Mouse (Mus musculus) CH12.LX (cell line): ENCODE measurements at regions not wholly inside any gene's neighbourhood (a gene's known extent, or its start where the extent isn't known, plus 50 kb on each side); places are given as distances from the start of the nearest gene placed in this dataset.

Source experiments
- DNase-seq: peaks from one replicate; pipeline ENCODE4 v3.0.0-alpha.2; 2013; ENCODE audit errors: extremely low read depth
- H3K27ac ChIP-seq: 2 replicates; pipeline ENCODE4 v1.5.1; 2012; ENCODE audit warnings: low read depth, mild to moderate bottlenecking, control low read depth, moderate library complexity; ENCODE audit not compliant: insufficient read depth
- H3K27me3 ChIP-seq: replicated peaks from 2 replicates; pipeline ENCODE3; 2012; ENCODE audit warnings: inconsistent platforms
- H3K36me3 ChIP-seq, 2 experiments: replicated peaks in 1 of 2; 2 replicates each; pipeline versions ENCODE3 to v1.6.1; 2012; ENCODE audit warnings: inconsistent platforms in 1 of 2, low read length in 1 of 2, mild to moderate bottlenecking in 1 of 2, mixed read lengths in 1 of 2, moderate library complexity in 1 of 2; ENCODE audit not compliant: control insufficient read depth in 1 of 2, insufficient read depth in 1 of 2
- H3K4me1 ChIP-seq, 2 experiments: 2 replicates each; pipeline ENCODE4 v1.6.1; 2012; ENCODE audit warnings: inconsistent platforms in 1 of 2, moderate library complexity in 1 of 2; ENCODE audit not compliant: insufficient read depth in 2 of 2, control insufficient read depth in 1 of 2
- H3K4me2 ChIP-seq: 2 replicates; pipeline ENCODE4 v1.6.1; 2012; ENCODE audit warnings: low read depth, mild to moderate bottlenecking, control low read depth; ENCODE audit not compliant: poor library complexity, insufficient read depth, severe bottlenecking
- H3K4me3 ChIP-seq, 3 experiments: fragments of 150-350 bp in 1 of 3; sonication (generic) in 1 of 3; replicated peaks in 1 of 3; 2 replicates each; pipeline versions ENCODE3 to v1.5.1; 2011 to 2012; ENCODE audit warnings: low read depth in 2 of 3, low read length in 2 of 3, mild to moderate bottlenecking in 2 of 3, moderate library complexity in 2 of 3, control low read depth in 1 of 3, improper control_type of control experiment in 1 of 3, inconsistent platforms in 1 of 3, mixed read lengths in 1 of 3; ENCODE audit not compliant: poor library complexity in 1 of 3
- H3K79me2 ChIP-seq: replicated peaks from 2 replicates; pipeline ENCODE4 v1.6.1; 2012; ENCODE audit warnings: mild to moderate bottlenecking, moderate library complexity; ENCODE audit not compliant: control insufficient read depth, poor library complexity, insufficient read depth, severe bottlenecking; ENCODE audit errors: extremely low read depth
- H3K9ac ChIP-seq: 2 replicates; pipeline ENCODE4 v1.6.1; 2012; ENCODE audit warnings: low read depth, mild to moderate bottlenecking, control low read depth, moderate library complexity; ENCODE audit not compliant: insufficient read depth
- H3K9me3 ChIP-seq: replicated peaks from 2 replicates; pipeline ENCODE3; 2012; ENCODE audit warnings: low read length, inconsistent platforms, mixed read lengths
- CHD1 ChIP-seq: IDR thresholded peaks from 2 replicates; pipeline ENCODE4 v1.6.1; 2012; ENCODE audit warnings: low read depth, low read length, improper control_type of control experiment, inconsistent platforms
- CTCF ChIP-seq, 2 experiments: IDR thresholded peaks in 1 of 2; conservative IDR thresholded peaks in 1 of 2; 2 replicates each; pipeline ENCODE4 v1.5.1; 2011 to 2012; ENCODE audit warnings: low read depth in 2 of 2, low read length in 2 of 2, improper control_type of control experiment in 1 of 2, inconsistent platforms in 1 of 2, mild to moderate bottlenecking in 1 of 2, moderate library complexity in 1 of 2
- E2F4 ChIP-seq: IDR thresholded peaks from 2 replicates; pipeline ENCODE4 v1.6.1; 2011; ENCODE audit warnings: low read depth, low read length, improper control_type of control experiment; ENCODE audit not compliant: insufficient replicate concordance
- ELF1 ChIP-seq: IDR thresholded peaks from 2 replicates; pipeline ENCODE4 v1.6.1; 2014; ENCODE audit warnings: low read depth, mild to moderate bottlenecking, inconsistent platforms, low read length, improper control_type of control experiment
- EP300 ChIP-seq: IDR thresholded peaks from 2 replicates; pipeline ENCODE4 v1.6.1; 2011; ENCODE audit warnings: low read length, improper control_type of control experiment
- GABPA ChIP-seq: IDR thresholded peaks from 2 replicates; pipeline ENCODE4 v1.6.1; 2012; ENCODE audit warnings: low read depth, low read length, improper control_type of control experiment, inconsistent platforms; ENCODE audit not compliant: insufficient replicate concordance
- HCFC1 ChIP-seq: IDR thresholded peaks from 2 replicates; pipeline ENCODE4 v1.6.1; 2012; ENCODE audit warnings: low read depth, mild to moderate bottlenecking, inconsistent platforms, low read length, improper control_type of control experiment
- IRF4 ChIP-seq: IDR thresholded peaks from 2 replicates; pipeline ENCODE4 v1.6.1; 2014; ENCODE audit warnings: low read depth, mild to moderate bottlenecking, inconsistent platforms, low read length, improper control_type of control experiment
- JUN ChIP-seq: IDR thresholded peaks from 2 replicates; pipeline ENCODE4 v1.6.1; 2011; ENCODE audit warnings: low read depth, mild to moderate bottlenecking, low read length, improper control_type of control experiment, moderate library complexity; ENCODE audit not compliant: insufficient read depth
- MAX ChIP-seq: IDR thresholded peaks from 2 replicates; pipeline ENCODE4 v1.6.1; 2011; ENCODE audit warnings: low read length, improper control_type of control experiment
- MYC ChIP-seq: IDR thresholded peaks from 2 replicates; pipeline ENCODE4 v1.6.1; 2011; ENCODE audit warnings: low read depth, mild to moderate bottlenecking, improper control_type of control experiment, low read length
- RCOR1 ChIP-seq: conservative IDR thresholded peaks from 2 replicates; pipeline ENCODE4 v1.6.1; 2012; ENCODE audit warnings: low read depth, mild to moderate bottlenecking, inconsistent platforms, low read length, improper control_type of control experiment
- SIN3A ChIP-seq: IDR thresholded peaks from 2 replicates; pipeline ENCODE4 v1.6.1; 2012; ENCODE audit warnings: low read length, improper control_type of control experiment, inconsistent platforms
- SMC3 ChIP-seq: IDR thresholded peaks from 2 replicates; pipeline ENCODE4 v1.6.1; 2011; ENCODE audit warnings: low read depth, low read length, improper control_type of control experiment
- TBP ChIP-seq: conservative IDR thresholded peaks from 2 replicates; pipeline ENCODE4 v1.6.1; 2011; ENCODE audit warnings: low read depth, low read length, improper control_type of control experiment
- TCF12 ChIP-seq: IDR thresholded peaks from 2 replicates; pipeline ENCODE4 v1.6.1; 2014; ENCODE audit warnings: low read depth, mild to moderate bottlenecking, inconsistent platforms, low read length, improper control_type of control experiment
- USF1 ChIP-seq: IDR thresholded peaks from 2 replicates; pipeline ENCODE4 v1.6.1; 2014; ENCODE audit warnings: low read depth, mild to moderate bottlenecking, inconsistent platforms, low read length, improper control_type of control experiment
- USF2 ChIP-seq: conservative IDR thresholded peaks from 2 replicates; pipeline ENCODE4 v1.6.1; 2011; ENCODE audit warnings: low read depth, low read length, improper control_type of control experiment
- dilution Hi-C: fragments of 300-500 bp; cut with MboI; formaldehyde crosslinking; loops from 2 replicates; pipeline ENCODE4 v1.14.3; 2020; ENCODE audit warnings: low sequenced_read_pairs; ENCODE audit not compliant: extremely low pct_unique_long_range_greater_than_20kb, extremely low pct_ligation_motif_present
- in situ Hi-C: fragments of 300-500 bp; cut with MboI; formaldehyde crosslinking; loops from 3 replicates; pipeline ENCODE4 v1.14.3; 2019; ENCODE audit warnings: low sequenced_read_pairs, low pct_ligation_motif_present, low pct_unique_long_range_greater_than_20kb, mixed read lengths

DNA sequence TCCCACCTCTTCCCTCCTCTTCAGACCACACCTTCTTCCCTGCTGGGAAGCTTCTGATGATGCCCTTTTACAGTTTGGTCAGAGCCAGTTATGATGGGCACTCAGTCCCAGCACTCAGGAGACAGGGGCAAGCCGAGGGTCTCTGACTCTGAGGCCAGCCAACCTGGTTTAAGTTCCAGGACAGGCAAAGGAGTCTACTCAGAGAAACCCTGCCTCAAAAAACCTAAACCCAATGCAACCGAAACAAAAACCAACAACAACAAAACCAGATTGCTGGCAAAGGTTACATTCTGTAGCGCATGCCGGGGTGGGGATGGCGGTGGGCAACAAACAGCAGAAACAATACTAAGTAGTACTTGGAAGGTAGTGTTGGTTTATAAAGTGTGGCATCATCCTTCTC is 260.2 kb downstream of the Cog6 start:
- no peaks in the 10 kb centered on the region for H3K27me3 ChIP-seq
- peaks cover 0 to 9% of the 10 kb centered on the region in 2 experiments; a peak in 2 of 4 replicates for H3K4me1 ChIP-seq
- DNase-seq, result no peak
- dilution Hi-C loops (no loop called here), in situ Hi-C loops (loop anchor here (25.0 kb wide), 1 partner anchor 495 kb away; the partner anchor contains the start of gene Foxo1)
- no peaks in the 10 kb centered on the region for H3K9me3 ChIP-seq
- no peak overlapping the region for H3K4me2 ChIP-seq
- H3K79me2 ChIP-seq, result no peaks in the 10 kb centered on the region
- no peak overlapping the region for H3K4me3 ChIP-seq
- no peaks in the 10 kb centered on the region for H3K36me3 ChIP-seq
- H3K9ac ChIP-seq, result no peak overlapping the region
- H3K27ac ChIP-seq, result no peak overlapping the region
- no peak for TF ChIP-seq MAX
- no peak for TF ChIP-seq IRF4
- TF ChIP-seq RCOR1, result no peak
- no peak for TF ChIP-seq HCFC1
- no peak for TF ChIP-seq SMC3
- no peak for TF ChIP-seq SIN3A
- TF ChIP-seq EP300, result no peak
- TF ChIP-seq E2F4, result no peak
- TF ChIP-seq USF1, result no peak
- no peak for TF ChIP-seq CHD1
- no peak for TF ChIP-seq ELF1
- no peak for TF ChIP-seq TCF12
- no peak for TF ChIP-seq USF2
- no peak for TF ChIP-seq GABPA
- no peak for TF ChIP-seq CTCF (conservative IDR thresholded peaks at IDR 0.05 in 1 of 2, IDR thresholded peaks at IDR 0.05 in 1 of 2; ENCODE audit: low read depth in 2 of 2, low read length in 2 of 2)
- no peak for TF ChIP-seq JUN
- no peak for TF ChIP-seq TBP
- TF ChIP-seq, all 38 proteins: peak for 0

DNA sequence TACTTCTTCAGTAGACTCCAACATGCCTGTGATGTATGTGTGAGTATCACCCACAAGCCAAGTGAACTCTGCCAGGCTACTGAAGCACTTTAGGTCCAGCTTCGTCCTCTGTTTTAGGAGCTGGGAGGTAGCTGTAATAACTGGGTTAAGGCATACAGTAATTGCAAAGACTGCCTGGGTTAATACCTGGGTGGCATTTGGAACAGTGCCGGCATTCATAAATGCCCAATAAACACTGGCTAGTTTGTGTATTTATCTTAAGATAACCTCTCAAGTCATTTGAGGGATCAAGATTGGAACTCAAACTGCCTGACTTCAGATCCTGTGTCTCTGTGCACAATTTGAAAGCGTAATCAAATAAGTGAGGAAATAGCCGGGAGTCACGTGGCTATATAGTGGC is 261.0 kb downstream of the Cog6 start:
- Histone ChIP-seq H3K79me2 (no peaks in the 10 kb centered on the region), H3K9me3 (no peaks in the 10 kb centered on the region), H3K9ac (no peak overlapping the region), H3K27me3 (no peaks in the 10 kb centered on the region), H3K36me3 (no peaks in the 10 kb centered on the region), H3K4me3 (no peak overlapping the region), H3K4me2 (no peak overlapping the region), H3K4me1 (peaks cover 0 to 9% of the 10 kb centered on the region in 2 experiments; a peak in 2 of 4 replicates), H3K27ac (no peak overlapping the region)
- no peak for DNase-seq
- dilution Hi-C loops (no loop called here), in situ Hi-C loops (loop anchor here (25.0 kb wide), 1 partner anchor 494 kb away; the partner anchor contains the start of gene Foxo1)
- TF ChIP-seq USF2 (peak; percentile 20; the same call in 1 of the 2 replicates), MYC (no peak)
